Mouse (Mus musculus) E14TG2a.4 (cell line): Measurements from ENCODE around the gene Gucy2g.

Experiments
- CTCF ChIP-seq: conservative IDR thresholded peaks from 2 replicates; pipeline ENCODE4 v1.5.1; 2014; ENCODE audit warnings: low read length
- NANOG ChIP-seq: IDR thresholded peaks from 2 replicates; pipeline ENCODE4 v1.6.1; 2014; ENCODE audit warnings: borderline replicate concordance, low read length, mixed read lengths
- POU5F1 ChIP-seq: IDR thresholded peaks from 2 replicates; pipeline ENCODE4 v1.6.1; 2014; ENCODE audit warnings: low read length, borderline replicate concordance

- no peak for TF ChIP-seq CTCF
- no peak for TF ChIP-seq NANOG
- TF ChIP-seq POU5F1 = no peak
These were observed 35.1 kb upstream of the Gucy2g start for GRCm38 (mm10) chr19:55276100-55276499.
